Mouse (Mus musculus): Measurements from ENCODE around the gene 4930452B06Rik.
A peak's percentile ranks its signal among the peaks of the same experiment; 100 is the strongest.
"Not testable (repeated sequence)": the region's sequence is repeated elsewhere in the genome, so short reads cannot be mapped to it uniquely, and the experiment has no call there.

4930452B06Rik gene

GRCm38 (mm10) chr14:8665636-8666411, at the start of gene 4930452B06Rik:
Gene 4930452B06Rik, minus strand, starts transcription at chr14:8666240.
- DNase-seq (ENCODE audit: low spot score) = peak; percentile 62

DNA sequence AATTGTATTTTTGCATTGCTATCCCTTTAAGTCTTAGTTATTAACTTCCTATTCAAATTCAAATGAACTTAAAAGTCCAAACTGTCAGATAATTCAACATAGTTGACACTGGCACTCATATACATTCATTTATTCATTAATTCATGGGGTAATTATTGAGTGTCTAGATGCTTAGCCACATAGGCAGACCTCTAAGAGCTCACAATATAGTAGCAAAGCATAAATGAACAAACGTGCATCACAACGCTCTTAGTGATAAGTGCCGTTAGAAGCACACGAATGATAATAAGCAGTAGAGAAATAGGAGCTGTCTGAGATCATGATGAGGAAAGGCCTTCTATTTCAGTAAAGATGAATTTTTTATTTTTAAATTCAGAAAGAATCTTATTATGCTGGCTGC, 46.6 kb upstream of the 4930452B06Rik start:
- no peak for DNase-seq (ENCODE audit: low spot score)

DNA sequence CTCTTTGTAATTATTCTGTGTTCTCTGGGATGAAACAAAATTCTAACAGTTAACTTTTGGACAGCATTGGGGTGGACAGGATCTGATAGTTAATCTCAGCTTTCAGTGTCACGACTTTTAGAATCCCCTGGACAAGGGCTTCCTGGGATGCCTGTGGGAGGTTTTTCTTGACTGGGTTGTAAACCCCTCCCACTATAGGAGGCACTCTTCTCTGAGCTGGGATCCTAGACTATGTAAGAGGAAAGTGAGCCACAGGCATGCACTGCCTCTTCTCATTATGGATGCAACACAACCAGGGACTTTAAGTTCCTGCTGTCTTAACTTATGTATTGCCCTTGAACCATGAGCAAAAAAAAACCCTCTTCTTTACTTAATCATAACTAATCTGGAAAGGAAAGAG, 23.4 kb upstream of the 4930452B06Rik start:
- no peak for DNase-seq (ENCODE audit: low spot score)

GRCm38 (mm10) chr14:8688462-8688861, 22.4 kb upstream of the 4930452B06Rik start:
- no peak for DNase-seq (ENCODE audit: low spot score)

- DNase-seq (ENCODE audit: low spot score) = no peak
Observed at GRCm38 (mm10) chr14:8686185-8686584, 20.1 kb upstream of the 4930452B06Rik start.

- DNase-seq (ENCODE audit: low spot score) = no peak
Observed at GRCm38 (mm10) chr14:8679896-8680295, 13.9 kb upstream of the 4930452B06Rik start.

DNA sequence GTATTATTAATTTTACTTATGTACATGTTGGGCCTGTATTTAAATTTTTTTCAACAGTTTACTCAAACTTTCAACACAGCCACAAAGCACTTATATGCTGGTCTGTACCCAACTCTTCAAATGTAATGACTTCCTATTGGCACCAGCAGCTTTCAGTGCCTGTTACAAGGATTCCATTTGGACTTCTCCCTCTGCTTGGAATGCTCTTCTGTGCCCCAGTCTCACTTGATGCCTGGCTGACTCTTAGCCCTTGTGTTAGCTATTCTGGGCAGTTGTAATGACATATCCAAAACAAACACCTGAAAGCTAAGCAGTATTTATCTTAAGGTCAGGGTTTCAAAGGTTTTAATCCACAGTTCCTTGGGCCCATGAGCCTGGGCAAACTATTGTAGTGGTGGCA, 5.7 kb downstream of the 4930452B06Rik start:
- DNase-seq (ENCODE audit: low spot score) = no peak

- DNase-seq (ENCODE audit: low spot score) = no peak
Observed at GRCm38 (mm10) chr14:8641650-8642279, 24.3 kb downstream of the 4930452B06Rik start.

DNA sequence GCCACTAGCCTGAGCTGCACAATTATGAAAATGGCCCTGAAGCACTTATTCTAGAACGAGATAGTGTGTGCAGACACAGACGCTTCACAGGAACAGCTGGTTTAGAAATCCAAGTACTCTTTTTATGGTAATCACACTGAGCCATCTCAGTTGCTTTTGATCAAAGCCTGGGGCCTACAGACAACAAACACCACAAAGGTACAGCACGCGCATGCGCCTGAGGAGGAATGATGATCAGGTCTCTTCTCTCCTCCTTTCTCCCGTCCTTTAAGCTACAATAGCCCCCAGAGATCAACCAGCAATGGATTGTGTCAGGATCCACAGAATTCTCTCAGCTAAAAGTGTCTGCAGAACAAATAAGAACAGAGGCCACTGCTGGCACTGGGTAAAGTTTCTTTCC, 33.8 kb downstream of the 4930452B06Rik start:
- DNase-seq (ENCODE audit: low spot score) = no peak

DNA sequence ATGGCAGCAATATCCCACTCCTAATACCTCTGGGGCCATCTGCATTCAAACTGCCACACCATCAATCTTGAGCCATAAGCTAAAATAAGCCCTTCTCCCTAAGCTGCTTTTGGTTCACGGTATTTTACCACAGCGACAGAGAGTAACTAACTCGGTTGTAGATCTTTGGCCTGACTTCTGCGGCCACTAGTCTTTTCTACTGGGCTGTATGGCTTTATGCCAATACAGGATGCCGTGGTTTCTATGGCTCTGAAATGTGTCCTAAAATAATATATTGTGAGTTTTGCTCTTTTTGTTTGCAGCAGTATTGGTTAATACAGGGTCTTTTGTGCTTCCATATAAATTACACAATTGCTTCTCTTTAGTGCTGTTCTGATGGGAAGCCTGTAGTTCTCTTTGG, 37.6 kb downstream of the 4930452B06Rik start:
- DNase-seq (ENCODE audit: low spot score) = no peak

DNA sequence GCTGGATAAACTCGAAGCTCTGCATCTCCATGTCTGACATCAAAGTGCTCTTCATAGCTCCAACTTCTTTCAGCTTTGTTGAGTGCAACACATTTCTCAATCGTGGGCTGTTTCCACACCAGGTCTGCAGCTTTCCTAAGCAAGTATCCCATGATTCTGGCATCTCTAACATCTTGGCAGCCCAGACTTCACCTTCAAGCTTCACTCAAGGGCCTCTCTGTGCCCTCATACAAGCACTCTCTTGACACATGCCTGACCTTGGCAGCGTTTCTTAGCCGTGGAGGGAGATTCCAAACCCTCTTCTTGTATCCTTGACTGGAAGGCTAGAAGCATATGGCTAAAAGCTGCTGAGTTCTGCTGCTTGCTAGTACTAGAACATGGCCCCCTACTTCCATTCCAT, 38.6 kb downstream of the 4930452B06Rik start:
- no peak for DNase-seq (ENCODE audit: low spot score)

GRCm38 (mm10) chr14:8621164-8621563, 44.9 kb downstream of the 4930452B06Rik start:
- no peak for DNase-seq (ENCODE audit: low spot score)

GRCm38 (mm10) chr14:8620580-8620979, 45.5 kb downstream of the 4930452B06Rik start:
- no peak for DNase-seq (ENCODE audit: low spot score)

- DNase-seq (ENCODE audit: low spot score) = no peak
Observed at GRCm38 (mm10) chr14:8615636-8616035, 50.4 kb downstream of the 4930452B06Rik start.

GRCm38 (mm10) chr14:8614430-8614829, 51.6 kb downstream of the 4930452B06Rik start:
- not testable (repeated sequence) for DNase-seq (ENCODE audit: low spot score)

DNA sequence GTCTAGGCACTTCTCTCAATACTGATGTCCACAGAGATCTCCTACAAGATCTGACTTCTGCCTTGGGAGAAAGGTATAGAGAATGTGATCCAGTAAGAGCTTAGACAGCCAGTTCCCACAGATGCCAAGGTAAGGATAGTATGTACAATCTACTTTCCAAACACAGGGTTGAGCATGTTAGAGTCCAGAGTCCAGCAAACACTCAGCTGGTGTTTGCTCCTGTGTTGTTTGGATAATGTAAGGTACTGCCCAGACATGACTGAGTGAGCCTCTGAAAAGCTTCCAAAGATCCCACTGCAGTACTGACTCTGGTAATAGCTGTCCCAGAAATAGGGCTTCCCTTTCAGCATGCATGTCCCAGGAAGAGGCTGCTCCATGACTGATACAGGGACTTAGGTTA, 54.0 kb downstream of the 4930452B06Rik start:
- DNase-seq (ENCODE audit: low spot score) = no peak

- no peak for DNase-seq (ENCODE audit: low spot score)
Observed at GRCm38 (mm10) chr14:8610108-8610507, 55.9 kb downstream of the 4930452B06Rik start.

GRCm38 (mm10) chr14:8608559-8609171, 57.4 kb downstream of the 4930452B06Rik start:
- peak; percentile 37 for DNase-seq (ENCODE audit: low spot score)

DNA sequence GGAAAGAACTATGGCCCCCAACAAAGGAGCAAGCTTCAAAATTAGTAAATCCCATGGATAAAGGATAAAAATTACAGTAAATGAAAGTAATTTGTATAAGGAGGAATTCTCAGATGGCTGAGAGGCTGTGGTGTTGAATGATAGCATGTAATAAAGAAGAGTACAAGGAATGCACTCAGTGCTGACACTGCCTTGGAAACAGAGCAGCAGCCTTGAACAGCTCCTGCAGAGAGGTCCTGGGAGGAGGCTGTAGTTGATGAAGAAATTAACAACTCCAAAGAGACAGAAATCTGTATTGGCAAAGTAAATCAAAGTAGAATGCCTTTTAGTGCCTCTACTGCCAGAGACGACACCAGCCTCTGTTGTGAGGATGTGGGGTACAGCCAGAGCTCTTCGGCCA, 61.1 kb downstream of the 4930452B06Rik start:
- DNase-seq (ENCODE audit: low spot score) = no peak

DNA sequence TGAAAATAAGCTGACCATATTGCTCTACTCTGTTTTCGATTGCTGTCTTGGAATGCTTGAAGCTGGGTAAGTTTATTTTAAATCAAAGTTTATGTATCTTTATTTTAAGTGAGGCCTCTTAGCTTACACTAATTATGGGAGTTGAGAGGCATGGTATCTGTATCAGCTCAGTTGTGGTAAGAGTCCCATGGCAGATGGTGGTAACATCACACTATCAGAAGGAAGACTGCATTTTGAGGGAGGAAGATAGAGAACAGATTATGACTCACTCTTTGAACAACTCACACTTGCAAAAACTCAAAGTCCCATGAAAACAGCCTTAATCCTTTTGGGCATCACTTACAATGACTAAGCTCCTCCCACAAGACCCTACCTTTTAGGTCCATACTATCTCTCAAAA, 81.0 kb downstream of the 4930452B06Rik start:
- DNase-seq (ENCODE audit: low spot score) = no peak

DNA sequence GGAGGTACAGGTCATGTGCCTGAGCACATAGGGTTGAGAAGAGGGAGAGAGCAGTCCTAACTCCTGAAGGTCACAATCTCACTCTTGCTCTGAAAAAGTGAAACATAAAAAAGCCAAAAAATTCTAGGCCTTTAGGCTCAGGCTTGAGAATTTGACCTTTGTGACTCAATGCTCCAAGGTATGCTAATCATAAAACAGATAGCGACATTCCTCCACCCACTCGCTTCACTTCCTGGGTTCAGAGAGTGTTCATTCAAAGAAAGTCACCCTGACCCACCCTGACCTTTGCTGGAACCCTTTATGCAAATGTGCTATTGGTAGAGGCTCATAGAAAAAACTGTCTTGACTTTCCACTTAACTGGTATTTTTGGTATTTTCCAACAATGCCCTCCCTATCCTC, 115.0 kb downstream of the 4930452B06Rik start:
- not testable (repeated sequence) for DNase-seq (ENCODE audit: low spot score)

- no peak for DNase-seq (ENCODE audit: low spot score)
Observed at GRCm38 (mm10) chr14:8549108-8549507, 116.9 kb downstream of the 4930452B06Rik start.

DNA sequence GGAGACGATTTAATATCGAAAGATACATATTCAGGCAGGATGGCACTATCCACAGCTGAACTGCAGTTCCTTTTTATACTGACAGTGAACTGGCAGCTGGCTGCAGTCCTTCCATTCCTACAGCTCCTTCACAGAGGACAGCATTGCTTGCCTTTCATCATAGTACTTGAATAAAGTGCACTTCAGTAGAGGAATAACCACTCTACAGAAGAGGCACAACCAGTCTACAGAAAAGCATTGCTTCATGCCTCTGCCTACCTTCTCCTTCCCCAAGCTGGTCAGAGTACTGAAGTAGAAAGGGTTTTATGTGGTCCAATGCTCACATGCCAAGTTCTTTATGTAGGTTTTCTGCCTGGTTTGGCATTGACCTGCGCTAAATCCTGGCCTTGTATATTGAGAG, 130.0 kb downstream of the 4930452B06Rik start:
- DNase-seq (ENCODE audit: low spot score) = no peak
